Mouse (Mus musculus) embryonic fibroblast, embryonic 13.5 days (primary cell): ENCODE measurements at regions not wholly inside any gene's neighbourhood (a gene's known extent, or its start where the extent isn't known, plus 50 kb on each side); places are given as distances from the start of the nearest gene placed in this dataset.

Source experiments
- H3K27ac ChIP-seq: 2 replicates; pipeline ENCODE4 v1.5.1; 2012; ENCODE audit warnings: low read length, control low read depth, inconsistent platforms; ENCODE audit not compliant: insufficient read depth
- H3K4me1 ChIP-seq: 2 replicates; pipeline ENCODE4 v1.6.1; 2011; ENCODE audit warnings: low read length; ENCODE audit not compliant: control insufficient read depth, insufficient read depth
- H3K4me3 ChIP-seq: 2 replicates; pipeline ENCODE4 v1.5.1; 2011; ENCODE audit warnings: mild to moderate bottlenecking, control low read depth, low read length; ENCODE audit not compliant: insufficient read depth
- CTCF ChIP-seq: IDR thresholded peaks from 2 replicates; pipeline ENCODE4 v1.5.1; 2011; ENCODE audit warnings: mild to moderate bottlenecking, control low read depth, low read length, moderate library complexity, borderline replicate concordance; ENCODE audit not compliant: insufficient read depth
- POLR2A ChIP-seq: IDR thresholded peaks from 2 replicates; pipeline ENCODE4 v1.6.1; 2011; ENCODE audit warnings: low read depth, mild to moderate bottlenecking, control low read depth, low read length, moderate library complexity

DNA sequence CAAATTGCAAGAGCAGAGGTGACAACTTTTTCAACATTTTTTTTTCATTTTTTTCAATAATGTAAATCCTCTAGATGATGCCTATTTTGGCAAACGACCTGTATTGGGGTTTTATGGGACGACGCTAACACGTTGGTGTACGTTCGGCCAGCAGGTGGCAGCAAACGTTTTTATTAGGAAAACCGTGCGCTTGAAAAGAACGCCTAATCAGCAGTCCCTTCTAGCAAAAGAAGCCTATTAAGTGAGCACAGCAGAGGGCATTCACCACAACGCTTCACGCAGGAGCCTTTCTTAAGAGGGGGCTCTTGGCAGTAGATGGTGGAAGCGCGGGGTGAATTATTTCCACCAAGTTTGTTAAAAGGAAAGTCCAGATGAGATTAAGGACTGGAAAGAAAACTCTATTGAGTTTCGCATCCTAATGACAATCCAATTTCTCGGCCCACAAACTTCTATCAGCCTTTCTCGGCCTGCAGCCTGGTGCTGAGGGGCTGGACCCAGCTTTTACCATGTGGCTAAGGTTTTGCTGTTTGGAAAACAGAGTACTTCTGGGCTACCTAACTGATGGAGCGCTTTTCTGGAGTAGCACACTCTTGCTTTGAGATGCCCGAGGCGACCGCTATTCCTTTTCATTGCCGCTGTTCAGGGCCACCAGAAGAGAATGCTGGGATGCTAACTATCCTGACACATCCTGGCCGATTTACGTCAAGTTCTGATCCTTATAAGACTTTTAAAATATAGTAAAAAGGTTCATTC, 103.9 kb downstream of the Tmem170b start:
- TF ChIP-seq CTCF (peak; percentile 51; the same call in 1 of the 2 replicates), POLR2A (no peak)
- Histone ChIP-seq H3K4me1 (peaks cover 8% of the 10 kb centered on the region), H3K4me3 (no peak overlapping the region), H3K27ac (peak overlapping the region; percentile 73)

DNA sequence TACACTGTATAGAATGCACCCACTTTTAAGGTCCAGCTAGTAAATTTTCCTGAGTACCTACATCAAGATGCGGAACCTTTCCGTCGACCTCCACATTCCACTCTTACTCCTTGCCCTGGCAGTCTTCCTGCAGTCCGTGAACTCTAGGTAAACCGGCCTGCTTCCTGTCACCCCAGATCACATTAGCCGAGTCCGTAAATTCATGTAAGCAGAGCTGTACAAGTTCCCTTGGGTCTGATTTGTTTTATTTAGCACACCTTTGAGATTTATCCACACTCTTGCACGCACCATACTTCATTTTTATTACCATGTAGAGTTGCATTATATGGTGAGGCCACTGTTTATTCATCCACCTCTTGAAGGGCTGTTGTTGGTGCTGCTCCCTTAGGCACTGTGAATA, 106.9 kb downstream of the Tmem170b start:
- no peak for TF ChIP-seq POLR2A
- 0 out of 2 replicates have a peak, but pooled peaks cover 2% of the 10 kb centered on the region for H3K4me1 ChIP-seq
- H3K27ac ChIP-seq, result no peak overlapping the region
- no peak overlapping the region for H3K4me3 ChIP-seq
